Mouse (Mus musculus): ENCODE results near the gene Pde4b. TPM values are rescaled to one million over a fixed set of nuclear protein-coding genes. Genes with fewer than 3 reads are reported as not detected.

Gene Pde4b
- total RNA-seq, 2 experiments from 2014 or later, result 123 to 127 TPM

GRCm38 (mm10) chr4:102102241-102102640 is 14.9 kb downstream of the Pde4b start:
- no peak for DNase-seq (ENCODE audit: extremely low spot score in 1 of 2, low spot score in 2 of 2)
- intact Hi-C loops (cut with DNase I), result no loop called here

GRCm38 (mm10) chr4:102104534-102105014 is 17.2 kb downstream of the Pde4b start:
- intact Hi-C loops (cut with DNase I), result no loop called here
- H3K27ac ChIP-seq, result no peak overlapping the region
- no peak for DNase-seq (ENCODE audit: extremely low spot score in 1 of 2, low spot score in 2 of 2)
- no peak overlapping the region for H3K4me3 ChIP-seq
- no peak for TF ChIP-seq CTCF (IDR thresholded peaks at IDR 0.05)

More at GRCm38 (mm10) chr4:102102241-102102640, 14.9 kb downstream of the Pde4b start:
- no peak for TF ChIP-seq CTCF (IDR thresholded peaks at IDR 0.05)
- no peak overlapping the region for H3K4me3 ChIP-seq
- peak overlapping the region; percentile 1; the same call in 1 of the 2 replicates for H3K27ac ChIP-seq

- Histone ChIP-seq H3K27ac (no peak overlapping the region), H3K4me3 (no peak overlapping the region)
- TF ChIP-seq CTCF (IDR thresholded peaks at IDR 0.05), result no peak
- DNase-seq (ENCODE audit: extremely low spot score in 1 of 2, low spot score in 2 of 2), result no peak
- intact Hi-C loops (cut with DNase I), result no loop called here
Measured at GRCm38 (mm10) chr4:102106771-102107170, 19.4 kb downstream of the Pde4b start.

- H3K27ac ChIP-seq, result no peak overlapping the region
- H3K4me3 ChIP-seq, result no peak overlapping the region
- TF ChIP-seq CTCF (IDR thresholded peaks at IDR 0.05), result no peak
- DNase-seq (ENCODE audit: extremely low spot score in 1 of 2, low spot score in 2 of 2), result no peak
- intact Hi-C loops (cut with DNase I), result no loop called here
Measured at GRCm38 (mm10) chr4:102119454-102119853, 32.1 kb downstream of the Pde4b start.

GRCm38 (mm10) chr4:102136366-102136849 is 49.1 kb downstream of the Pde4b start:
- intact Hi-C loops (cut with DNase I), result no loop called here
- no peak for TF ChIP-seq CTCF (IDR thresholded peaks at IDR 0.05)
- Histone ChIP-seq H3K4me3 (no peak overlapping the region), H3K27ac (no peak overlapping the region)
- DNase-seq (ENCODE audit: extremely low spot score in 1 of 2, low spot score in 2 of 2), result no peak

- Histone ChIP-seq H3K27ac (no peak overlapping the region), H3K4me3 (no peak overlapping the region)
- TF ChIP-seq CTCF (IDR thresholded peaks at IDR 0.05), result no peak
- intact Hi-C loops (cut with DNase I), result no loop called here
- DNase-seq (ENCODE audit: extremely low spot score in 1 of 2, low spot score in 2 of 2), result no peak
Measured at GRCm38 (mm10) chr4:102138346-102138745, 51.0 kb downstream of the Pde4b start.

- no peak overlapping the region for H3K27ac ChIP-seq
- intact Hi-C loops (cut with DNase I), result no loop called here
- TF ChIP-seq CTCF (IDR thresholded peaks at IDR 0.05), result no peak
- DNase-seq (ENCODE audit: extremely low spot score in 1 of 2, low spot score in 2 of 2), result no peak
- H3K4me3 ChIP-seq, result no peak overlapping the region
Measured at GRCm38 (mm10) chr4:102141241-102141640, 53.9 kb downstream of the Pde4b start.

GRCm38 (mm10) chr4:102148766-102149165 is 61.4 kb downstream of the Pde4b start:
- no peak for TF ChIP-seq CTCF (IDR thresholded peaks at IDR 0.05)
- intact Hi-C loops (cut with DNase I), result loop anchor here (1.0 to 2.0 kb wide), 2 partner anchors 11 to 52 kb away; no protein-coding TSS in a partner anchor
- DNase-seq (ENCODE audit: extremely low spot score in 1 of 2, low spot score in 2 of 2), result peak; percentile 51 to 59
- Histone ChIP-seq H3K4me3 (no peak overlapping the region), H3K27ac (no peak overlapping the region; the same call in 1 of the 2 replicates)

- TF ChIP-seq CTCF (IDR thresholded peaks at IDR 0.05), result no peak
- Histone ChIP-seq H3K4me3 (no peak overlapping the region), H3K27ac (no peak overlapping the region; the same call in 1 of the 2 replicates)
- no peak for DNase-seq (ENCODE audit: extremely low spot score in 1 of 2, low spot score in 2 of 2)
- intact Hi-C loops (cut with DNase I), result loop anchor here (1.0 kb wide), 1 partner anchor 10 kb away; no protein-coding TSS in a partner anchor
Measured at GRCm38 (mm10) chr4:102159178-102159577, 71.8 kb downstream of the Pde4b start.

- TF ChIP-seq CTCF (IDR thresholded peaks at IDR 0.05), result no peak
- intact Hi-C loops (cut with DNase I), result no loop called here
- Histone ChIP-seq H3K4me3 (no peak overlapping the region), H3K27ac (peak overlapping the region; percentile 38; the same call in 1 of the 2 replicates)
- DNase-seq (ENCODE audit: extremely low spot score in 1 of 2, low spot score in 2 of 2), result no peak
Measured at GRCm38 (mm10) chr4:102171636-102172035, 84.3 kb downstream of the Pde4b start.

- intact Hi-C loops (cut with DNase I), result no loop called here
- DNase-seq (ENCODE audit: extremely low spot score in 1 of 2, low spot score in 2 of 2), result no peak
- Histone ChIP-seq H3K27ac (no peak overlapping the region; the same call in 1 of the 2 replicates), H3K4me3 (no peak overlapping the region)
- TF ChIP-seq CTCF (IDR thresholded peaks at IDR 0.05), result no peak
Measured at GRCm38 (mm10) chr4:102172711-102173213, 85.4 kb downstream of the Pde4b start.

- Histone ChIP-seq H3K4me3 (no peak overlapping the region), H3K27ac (no peak overlapping the region)
- intact Hi-C loops (cut with DNase I), result no loop called here
- DNase-seq (ENCODE audit: extremely low spot score in 1 of 2, low spot score in 2 of 2), result no peak
- TF ChIP-seq CTCF (IDR thresholded peaks at IDR 0.05), result no peak
Measured at GRCm38 (mm10) chr4:102175985-102176384, 88.6 kb downstream of the Pde4b start.

- Histone ChIP-seq H3K27ac (no peak overlapping the region), H3K4me3 (no peak overlapping the region)
- DNase-seq (ENCODE audit: extremely low spot score in 1 of 2, low spot score in 2 of 2), result no peak
- TF ChIP-seq CTCF (IDR thresholded peaks at IDR 0.05), result no peak
- intact Hi-C loops (cut with DNase I), result no loop called here
Measured at GRCm38 (mm10) chr4:102177258-102177657, 89.9 kb downstream of the Pde4b start.
